Mouse (Mus musculus) bone marrow, adult 2 months (tissue): ENCODE results near the gene Auts2.

Source experiments
- CTCF ChIP-seq: fragments of 200-500 bp; IDR thresholded peaks from 2 replicates; pipeline ENCODE4 v1.5.1; 2011; ENCODE audit warnings: low read length, control low read depth; ENCODE audit not compliant: control insufficient read depth, insufficient read depth
- POLR2A ChIP-seq: fragments of 200-500 bp; IDR thresholded peaks from 2 replicates; pipeline ENCODE4 v1.6.1; 2011; ENCODE audit warnings: low read depth, mild to moderate bottlenecking, control low read depth, low read length, borderline replicate concordance; ENCODE audit not compliant: control insufficient read depth

GRCm38 (mm10) chr5:132083753-132084326 is 459.3 kb downstream of the Auts2 start:
- TF ChIP-seq POLR2A, result no peak
- TF ChIP-seq CTCF, result no peak
